Mouse (Mus musculus) olfactory bulb, adult 2 months (tissue): ENCODE measurements at regions not wholly inside any gene's neighbourhood (a gene's known extent, or its start where the extent isn't known, plus 50 kb on each side); places are given as distances from the start of the nearest gene placed in this dataset.

Experiments used
- CTCF ChIP-seq: fragments of 200-500 bp; IDR thresholded peaks from 2 replicates; pipeline ENCODE4 v1.5.1; 2012; ENCODE audit warnings: low read depth, mild to moderate bottlenecking, low read length, moderate library complexity; ENCODE audit not compliant: insufficient read depth
- POLR2A ChIP-seq: fragments of 200-500 bp; IDR thresholded peaks from 2 replicates; pipeline ENCODE4 v1.6.1; 2012; ENCODE audit warnings: mild to moderate bottlenecking, low read depth, low read length, moderate library complexity; ENCODE audit not compliant: insufficient read depth

DNA sequence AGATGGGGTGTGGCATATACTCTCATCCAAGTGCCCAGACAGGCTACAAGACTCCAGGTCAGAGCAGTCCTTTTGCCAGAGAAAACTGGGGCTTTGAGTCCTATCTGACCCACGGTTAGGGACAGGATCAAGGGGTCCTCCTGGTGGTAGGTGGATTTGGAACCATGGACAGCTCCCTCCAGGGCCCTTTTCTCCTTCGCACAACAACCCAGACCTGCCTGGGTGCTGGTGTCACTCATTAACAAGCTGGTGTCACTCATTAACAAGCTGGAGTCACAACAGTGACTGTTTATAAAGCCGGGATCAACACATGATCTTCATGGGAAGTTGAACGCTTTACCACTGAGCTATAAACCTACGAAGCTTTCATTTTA, 108.5 kb upstream of the Thy1 start:
- TF ChIP-seq POLR2A (no peak), CTCF (no peak)
